Mouse (Mus musculus): ENCODE measurements around the gene Litaf. TPM values are rescaled to one million over a fixed set of nuclear protein-coding genes. Genes with fewer than 3 reads are reported as not detected.

Gene Litaf
- polyA plus RNA-seq, 1 experiment, result 17.7 TPM

GRCm38 (mm10) chr16:11035790-11036431, 30.0 kb downstream of the Litaf start:
- H3K27ac ChIP-seq (ENCODE audit: control insufficient read depth, insufficient read depth, low read depth, low read length), result no peak overlapping the region
- no peak overlapping the region; the same call in 1 of the 2 replicates for H3K4me3 ChIP-seq (ENCODE audit: control insufficient read depth, low read depth, low read length)
- no peaks in the 10 kb centered on the region for H3K36me3 ChIP-seq (ENCODE audit: control insufficient read depth, insufficient read depth, low read length)
- no peaks in the 10 kb centered on the region for H3K27me3 ChIP-seq (ENCODE audit: control insufficient read depth, insufficient read depth, low read length)
- TF ChIP-seq CTCF (IDR thresholded peaks at IDR 0.05; ENCODE audit: control insufficient read depth, insufficient read depth, insufficient replicate concordance, low read depth, low read length) (peak; percentile 86), POLR2A (IDR thresholded peaks at IDR 0.05; ENCODE audit: control insufficient read depth, low read depth, low read length) (0 out of 2 replicates have a peak, but pooled peaks have one; percentile 16)
- H3K4me1 ChIP-seq (ENCODE audit: control insufficient read depth, insufficient read depth, low read length), result peaks cover 4% of the 10 kb centered on the region

- no peaks in the 10 kb centered on the region for H3K27me3 ChIP-seq (ENCODE audit: control insufficient read depth, insufficient read depth, low read length)
- no peak for TF ChIP-seq POLR2A (IDR thresholded peaks at IDR 0.05; ENCODE audit: control insufficient read depth, low read depth, low read length)
- TF ChIP-seq CTCF (IDR thresholded peaks at IDR 0.05; ENCODE audit: control insufficient read depth, insufficient read depth, insufficient replicate concordance, low read depth, low read length), result no peak
- no peak overlapping the region for H3K4me3 ChIP-seq (ENCODE audit: control insufficient read depth, low read depth, low read length)
- H3K4me1 ChIP-seq (ENCODE audit: control insufficient read depth, insufficient read depth, low read length), result peaks cover 4% of the 10 kb centered on the region
- H3K36me3 ChIP-seq (ENCODE audit: control insufficient read depth, insufficient read depth, low read length), result no peaks in the 10 kb centered on the region
- no peak overlapping the region for H3K27ac ChIP-seq (ENCODE audit: control insufficient read depth, insufficient read depth, low read depth, low read length)
Measured at GRCm38 (mm10) chr16:11035273-11035672, 30.7 kb downstream of the Litaf start.

- TF ChIP-seq POLR2A (IDR thresholded peaks at IDR 0.05; ENCODE audit: control insufficient read depth, low read depth, low read length) (no peak), CTCF (IDR thresholded peaks at IDR 0.05; ENCODE audit: control insufficient read depth, insufficient read depth, insufficient replicate concordance, low read depth, low read length) (peak; percentile 89)
- Histone ChIP-seq H3K4me1 (ENCODE audit: control insufficient read depth, insufficient read depth, low read length) (peaks cover 4% of the 10 kb centered on the region), H3K27ac (ENCODE audit: control insufficient read depth, insufficient read depth, low read depth, low read length) (no peak overlapping the region), H3K27me3 (ENCODE audit: control insufficient read depth, insufficient read depth, low read length) (no peaks in the 10 kb centered on the region), H3K36me3 (ENCODE audit: control insufficient read depth, insufficient read depth, low read length) (no peaks in the 10 kb centered on the region), H3K4me3 (ENCODE audit: control insufficient read depth, low read depth, low read length) (no peak overlapping the region)
Measured at GRCm38 (mm10) chr16:11034193-11034803, 31.7 kb downstream of the Litaf start.

- H3K4me3 ChIP-seq (ENCODE audit: control insufficient read depth, low read depth, low read length), result no peak overlapping the region
- H3K27ac ChIP-seq (ENCODE audit: control insufficient read depth, insufficient read depth, low read depth, low read length), result no peak overlapping the region
- no peak for TF ChIP-seq CTCF (IDR thresholded peaks at IDR 0.05; ENCODE audit: control insufficient read depth, insufficient read depth, insufficient replicate concordance, low read depth, low read length)
- no peak for TF ChIP-seq POLR2A (IDR thresholded peaks at IDR 0.05; ENCODE audit: control insufficient read depth, low read depth, low read length)
- peaks cover 4% of the 10 kb centered on the region for H3K4me1 ChIP-seq (ENCODE audit: control insufficient read depth, insufficient read depth, low read length)
- no peaks in the 10 kb centered on the region for H3K27me3 ChIP-seq (ENCODE audit: control insufficient read depth, insufficient read depth, low read length)
- H3K36me3 ChIP-seq (ENCODE audit: control insufficient read depth, insufficient read depth, low read length), result no peaks in the 10 kb centered on the region
Measured at GRCm38 (mm10) chr16:11031320-11031719, 34.6 kb downstream of the Litaf start.

GRCm38 (mm10) chr16:11030844-11031243, 35.1 kb downstream of the Litaf start:
- no peak overlapping the region for H3K27ac ChIP-seq (ENCODE audit: control insufficient read depth, insufficient read depth, low read depth, low read length)
- H3K27me3 ChIP-seq (ENCODE audit: control insufficient read depth, insufficient read depth, low read length), result no peaks in the 10 kb centered on the region
- TF ChIP-seq CTCF (IDR thresholded peaks at IDR 0.05; ENCODE audit: control insufficient read depth, insufficient read depth, insufficient replicate concordance, low read depth, low read length) (no peak), POLR2A (IDR thresholded peaks at IDR 0.05; ENCODE audit: control insufficient read depth, low read depth, low read length) (no peak)
- no peaks in the 10 kb centered on the region for H3K4me1 ChIP-seq (ENCODE audit: control insufficient read depth, insufficient read depth, low read length)
- no peaks in the 10 kb centered on the region for H3K36me3 ChIP-seq (ENCODE audit: control insufficient read depth, insufficient read depth, low read length)
- no peak overlapping the region for H3K4me3 ChIP-seq (ENCODE audit: control insufficient read depth, low read depth, low read length)

- H3K27me3 ChIP-seq (ENCODE audit: control insufficient read depth, insufficient read depth, low read length), result no peaks in the 10 kb centered on the region
- no peak overlapping the region for H3K27ac ChIP-seq (ENCODE audit: control insufficient read depth, insufficient read depth, low read depth, low read length)
- H3K4me3 ChIP-seq (ENCODE audit: control insufficient read depth, low read depth, low read length), result no peak overlapping the region
- TF ChIP-seq CTCF (IDR thresholded peaks at IDR 0.05; ENCODE audit: control insufficient read depth, insufficient read depth, insufficient replicate concordance, low read depth, low read length) (no peak), POLR2A (IDR thresholded peaks at IDR 0.05; ENCODE audit: control insufficient read depth, low read depth, low read length) (no peak)
- H3K36me3 ChIP-seq (ENCODE audit: control insufficient read depth, insufficient read depth, low read length), result no peaks in the 10 kb centered on the region
- no peaks in the 10 kb centered on the region for H3K4me1 ChIP-seq (ENCODE audit: control insufficient read depth, insufficient read depth, low read length)
Measured at GRCm38 (mm10) chr16:11028206-11028605, 37.8 kb downstream of the Litaf start.

- no peaks in the 10 kb centered on the region for H3K27me3 ChIP-seq (ENCODE audit: control insufficient read depth, insufficient read depth, low read length)
- no peak for TF ChIP-seq CTCF (IDR thresholded peaks at IDR 0.05; ENCODE audit: control insufficient read depth, insufficient read depth, insufficient replicate concordance, low read depth, low read length)
- no peak for TF ChIP-seq POLR2A (IDR thresholded peaks at IDR 0.05; ENCODE audit: control insufficient read depth, low read depth, low read length)
- no peak overlapping the region for H3K27ac ChIP-seq (ENCODE audit: control insufficient read depth, insufficient read depth, low read depth, low read length)
- H3K36me3 ChIP-seq (ENCODE audit: control insufficient read depth, insufficient read depth, low read length), result no peaks in the 10 kb centered on the region
- H3K4me1 ChIP-seq (ENCODE audit: control insufficient read depth, insufficient read depth, low read length), result no peaks in the 10 kb centered on the region
- no peak overlapping the region for H3K4me3 ChIP-seq (ENCODE audit: control insufficient read depth, low read depth, low read length)
Measured at GRCm38 (mm10) chr16:11024841-11025240, 41.1 kb downstream of the Litaf start.

All from testis, adult 2 months (tissue).